Mouse (Mus musculus): ENCODE results near the gene Irak2. TPM values are rescaled to one million over a fixed set of nuclear protein-coding genes. Genes with fewer than 3 reads are reported as not detected.
A peak's percentile ranks its signal among the peaks of the same experiment; 100 is the strongest.
"Not testable (repeated sequence)": the region's sequence is repeated elsewhere in the genome, so short reads cannot be mapped to it uniquely, and the experiment has no call there.

Gene Irak2
- polyA plus RNA-seq, 1 experiment from 2014 or later = 4.5 TPM

GRCm38 (mm10) chr6:113695766-113696355, 57.6 kb downstream of the Irak2 start:
- Histone ChIP-seq H3K9me3 (no peaks in the 10 kb centered on the region), H3K4me1 (peaks cover 38% of the 10 kb centered on the region), H3K4me3 (peak overlapping the region; percentile 97), H3K36me3 (replicated peaks) (peaks cover 24% of the 10 kb centered on the region), H3K27ac (replicated peaks) (peak overlapping the region; percentile 90), H3K27me3 (replicated peaks; ENCODE audit: low read depth, poor library complexity, severe bottlenecking) (no peaks in the 10 kb centered on the region)
- 73% methylated on average over 4 of the region's 4 CpGs for WGBS
- no peak for DNase-seq (ENCODE audit: low spot score)

- Histone ChIP-seq H3K4me1 (peaks cover 35% of the 10 kb centered on the region), H3K9me3 (no peaks in the 10 kb centered on the region), H3K4me3 (peak within 1 kb of the TSS; percentile 97), H3K27ac (replicated peaks) (peak within 1 kb of the TSS; percentile 90), H3K36me3 (replicated peaks) (peaks cover 33% of the 10 kb centered on the region), H3K27me3 (replicated peaks; ENCODE audit: low read depth, poor library complexity, severe bottlenecking) (no peaks in the 10 kb centered on the region)
- under 1% methylated on average over 58 of the region's 58 CpGs for WGBS
- peak; percentile 97 for DNase-seq (ENCODE audit: low spot score)
These were observed 58.4 kb downstream of the Irak2 start, which contains the start of gene Tatdn2 for GRCm38 (mm10) chr6:113696582-113697221. Gene Tatdn2, plus strand, starts transcription at chr6:113697050.

GRCm38 (mm10) chr6:113697222-113698205, 59.2 kb downstream of the Irak2 start:
- Histone ChIP-seq H3K36me3 (replicated peaks) (peaks cover 41% of the 10 kb centered on the region), H3K9me3 (no peaks in the 10 kb centered on the region), H3K27me3 (replicated peaks; ENCODE audit: low read depth, poor library complexity, severe bottlenecking) (no peaks in the 10 kb centered on the region), H3K27ac (replicated peaks) (peak overlapping the region; percentile 90), H3K4me1 (peaks cover 32% of the 10 kb centered on the region), H3K4me3 (peak overlapping the region; percentile 97)
- peak; percentile 29 for DNase-seq (ENCODE audit: low spot score)
- WGBS = under 1% methylated on average over 111 of the region's 113 CpGs

- WGBS = 89% methylated on average over 3 of the region's 3 CpGs
- no peak for DNase-seq (ENCODE audit: low spot score)
- no peaks in the 10 kb centered on the region for H3K4me1 ChIP-seq
- peaks cover 98% of the 10 kb centered on the region for H3K36me3 ChIP-seq (replicated peaks)
- H3K4me3 ChIP-seq = no peak overlapping the region
- H3K27me3 ChIP-seq (replicated peaks; ENCODE audit: low read depth, poor library complexity, severe bottlenecking) = no peaks in the 10 kb centered on the region
- no peak overlapping the region for H3K27ac ChIP-seq (replicated peaks)
- H3K9me3 ChIP-seq = no peaks in the 10 kb centered on the region
These were observed 74.5 kb downstream of the Irak2 start for GRCm38 (mm10) chr6:113712718-113713117.

- not testable (repeated sequence) for H3K4me3 ChIP-seq; H3K27ac ChIP-seq (replicated peaks); H3K27me3 ChIP-seq (replicated peaks; ENCODE audit: low read depth, poor library complexity, severe bottlenecking); H3K4me1 ChIP-seq; H3K9me3 ChIP-seq; DNase-seq (ENCODE audit: low spot score)
- peaks cover 98% of the 10 kb centered on the region for H3K36me3 ChIP-seq (replicated peaks)
- 94% methylated on average over 5 of the region's 5 CpGs for WGBS
These were observed 75.1 kb downstream of the Irak2 start for GRCm38 (mm10) chr6:113713389-113713788.

- no peak overlapping the region for H3K4me3 ChIP-seq
- WGBS = 92% methylated on average over 2 of the region's 2 CpGs
- DNase-seq (ENCODE audit: low spot score) = no peak
- H3K27ac ChIP-seq (replicated peaks) = no peak overlapping the region
- no peaks in the 10 kb centered on the region for H3K4me1 ChIP-seq
- H3K36me3 ChIP-seq (replicated peaks) = peaks cover 98% of the 10 kb centered on the region
- H3K27me3 ChIP-seq (replicated peaks; ENCODE audit: low read depth, poor library complexity, severe bottlenecking) = no peaks in the 10 kb centered on the region
- no peaks in the 10 kb centered on the region for H3K9me3 ChIP-seq
These were observed 76.0 kb downstream of the Irak2 start for GRCm38 (mm10) chr6:113714276-113714675.

- Histone ChIP-seq H3K27ac (replicated peaks) (no peak overlapping the region), H3K9me3 (no peaks in the 10 kb centered on the region), H3K36me3 (replicated peaks) (peaks cover 98% of the 10 kb centered on the region), H3K4me1 (no peaks in the 10 kb centered on the region), H3K27me3 (replicated peaks; ENCODE audit: low read depth, poor library complexity, severe bottlenecking) (no peaks in the 10 kb centered on the region), H3K4me3 (no peak overlapping the region)
- 79% methylated on average over 1 of the region's 1 CpGs for WGBS
- DNase-seq (ENCODE audit: low spot score) = no peak
These were observed 76.5 kb downstream of the Irak2 start for GRCm38 (mm10) chr6:113714797-113715196.

- WGBS = 86% methylated on average over 3 of the region's 3 CpGs
- no peaks in the 10 kb centered on the region for H3K4me1 ChIP-seq
These were observed 79.3 kb downstream of the Irak2 start for GRCm38 (mm10) chr6:113717541-113717940.

GRCm38 (mm10) chr6:113719878-113720277, 81.6 kb downstream of the Irak2 start, which contains the start of gene Ghrl:
Gene Ghrl, minus strand, starts transcription at chr6:113719880.
- no peaks in the 10 kb centered on the region for H3K4me1 ChIP-seq
- H3K9me3 ChIP-seq = no peaks in the 10 kb centered on the region
- H3K27me3 ChIP-seq (replicated peaks; ENCODE audit: low read depth, poor library complexity, severe bottlenecking) = no peaks in the 10 kb centered on the region
- no peak within 1 kb of the TSS for H3K27ac ChIP-seq (replicated peaks)
- H3K4me3 ChIP-seq = no peak within 1 kb of the TSS
- 91% methylated on average over 3 of the region's 3 CpGs for WGBS
- H3K36me3 ChIP-seq (replicated peaks) = peaks cover 96% of the 10 kb centered on the region
- no peak for DNase-seq (ENCODE audit: low spot score)

More at GRCm38 (mm10) chr6:113717541-113717940, 79.3 kb downstream of the Irak2 start:
- H3K4me3 ChIP-seq = no peak overlapping the region
- peaks cover 97% of the 10 kb centered on the region for H3K36me3 ChIP-seq (replicated peaks)
- no peaks in the 10 kb centered on the region for H3K27me3 ChIP-seq (replicated peaks; ENCODE audit: low read depth, poor library complexity, severe bottlenecking)
- H3K27ac ChIP-seq (replicated peaks) = no peak overlapping the region
- H3K9me3 ChIP-seq = no peaks in the 10 kb centered on the region
- DNase-seq (ENCODE audit: low spot score) = no peak

GRCm38 (mm10) chr6:113721061-113721460, 82.8 kb downstream of the Irak2 start:
- Histone ChIP-seq H3K9me3 (no peaks in the 10 kb centered on the region), H3K36me3 (replicated peaks) (peaks cover 96% of the 10 kb centered on the region)
- no peak for DNase-seq (ENCODE audit: low spot score)

GRCm38 (mm10) chr6:113728181-113728580, 89.9 kb downstream of the Irak2 start:
- 86% methylated on average over 7 of the region's 7 CpGs for WGBS
- H3K36me3 ChIP-seq (replicated peaks) = peaks cover 97% of the 10 kb centered on the region

More at GRCm38 (mm10) chr6:113721061-113721460, 82.8 kb downstream of the Irak2 start:
- no peak overlapping the region for H3K27ac ChIP-seq (replicated peaks)
- 91% methylated on average over 4 of the region's 4 CpGs for WGBS
- no peaks in the 10 kb centered on the region for H3K4me1 ChIP-seq
- H3K4me3 ChIP-seq = no peak overlapping the region
- no peaks in the 10 kb centered on the region for H3K27me3 ChIP-seq (replicated peaks; ENCODE audit: low read depth, poor library complexity, severe bottlenecking)

GRCm38 (mm10) chr6:113731296-113731695, 93.0 kb downstream of the Irak2 start:
- no peak overlapping the region for H3K27ac ChIP-seq (replicated peaks)
- no peaks in the 10 kb centered on the region for H3K9me3 ChIP-seq
- H3K27me3 ChIP-seq (replicated peaks; ENCODE audit: low read depth, poor library complexity, severe bottlenecking) = no peaks in the 10 kb centered on the region
- WGBS = 96% methylated on average over 3 of the region's 3 CpGs
- DNase-seq (ENCODE audit: low spot score) = no peak
- no peak overlapping the region for H3K4me3 ChIP-seq
- no peaks in the 10 kb centered on the region for H3K4me1 ChIP-seq
- H3K36me3 ChIP-seq (replicated peaks) = peaks cover 100% of the 10 kb centered on the region

More at GRCm38 (mm10) chr6:113728181-113728580, 89.9 kb downstream of the Irak2 start:
- DNase-seq (ENCODE audit: low spot score) = no peak
- H3K4me3 ChIP-seq = no peak overlapping the region
- no peaks in the 10 kb centered on the region for H3K27me3 ChIP-seq (replicated peaks; ENCODE audit: low read depth, poor library complexity, severe bottlenecking)
- H3K27ac ChIP-seq (replicated peaks) = no peak overlapping the region
- no peaks in the 10 kb centered on the region for H3K4me1 ChIP-seq
- no peaks in the 10 kb centered on the region for H3K9me3 ChIP-seq
